Mouse (Mus musculus) midbrain, embryonic 15.5 days (tissue): ENCODE measurements around the gene Rtn4rl1. TPM values are rescaled to one million over a fixed set of nuclear protein-coding genes. Genes with fewer than 3 reads are reported as not detected.
A peak's percentile ranks its signal among the peaks of the same experiment; 100 is the strongest.

ENCODE experiments used
- ATAC-seq: fragments of 200-750 bp; cut with Nextera tagmentation; replicated peaks from 2 replicates; pipeline ENCODE4 v1.8.0; 2017; ENCODE audit warnings: moderate TSS enrichment
- H3K27ac ChIP-seq: fragments of 300-500 bp; sonication (generic); 2 replicates; pipeline ENCODE4 v1.5.1; 2015; ENCODE audit warnings: mild to moderate bottlenecking, inconsistent platforms
- H3K27me3 ChIP-seq: fragments of 300-500 bp; sonication (generic); replicated peaks from 2 replicates; pipeline ENCODE4 v1.6.1; 2015; ENCODE audit warnings: inconsistent platforms
- H3K36me3 ChIP-seq: fragments of 300-500 bp; sonication (generic); replicated peaks from 2 replicates; pipeline ENCODE4 v1.6.1; 2015; ENCODE audit warnings: inconsistent platforms
- H3K4me1 ChIP-seq: fragments of 300-500 bp; sonication (generic); 2 replicates; pipeline ENCODE4 v1.6.1; 2015; ENCODE audit warnings: inconsistent platforms
- H3K4me2 ChIP-seq: fragments of 300-500 bp; sonication (generic); 2 replicates; pipeline ENCODE4 v1.6.1; 2015; ENCODE audit warnings: inconsistent platforms, mild to moderate bottlenecking, moderate library complexity
- H3K4me3 ChIP-seq: fragments of 300-500 bp; sonication (generic); 2 replicates; pipeline ENCODE4 v1.5.1; 2015; ENCODE audit warnings: mild to moderate bottlenecking, inconsistent platforms
- H3K9ac ChIP-seq: fragments of 300-500 bp; sonication (generic); 2 replicates; pipeline ENCODE4 v1.6.1; 2015; ENCODE audit warnings: mild to moderate bottlenecking, inconsistent platforms
- H3K9me3 ChIP-seq: fragments of 300-500 bp; sonication (generic); 2 replicates; pipeline ENCODE4 v1.6.1; 2016; ENCODE audit warnings: inconsistent platforms
- WGBS: fragments of 180-500 bp; shearing (Covaris S2); methylation state at CpG from one replicate; pipeline ENCODE4 v1.1.7; 2015; ENCODE audit warnings: mixed read lengths; 5-methylcytosine and 5-hydroxymethylcytosine counted together
- polyA plus RNA-seq: library from polyadenylated mRNA; unstranded; fragments of >200 nt; fragmentation: Nextera tagmentation; extraction: Ambion mirVana; gene quantifications from 2 replicates; pipeline ENCODE4 v1.2.1, GENCODE M21; 2015

Rtn4rl1 gene
- polyA plus RNA-seq, 1 experiment from 2014 or later, result 15.7 TPM

GRCm38 (mm10) chr11:75166861-75167642 is 26.5 kb upstream of the Rtn4rl1 start:
- Histone ChIP-seq H3K27me3 (peaks cover 70% of the 10 kb centered on the region), H3K4me2 (peak overlapping the region; percentile 95), H3K4me1 (peaks cover 67% of the 10 kb centered on the region), H3K9me3 (no peaks in the 10 kb centered on the region), H3K36me3 (0 out of 2 replicates have a peak, but pooled peaks cover 2% of the 10 kb centered on the region), H3K27ac (no peak overlapping the region), H3K4me3 (peak overlapping the region; percentile 44), H3K9ac (no peak overlapping the region; the same call in 1 of the 2 replicates)
- ATAC-seq, result no peak
- WGBS, result 1% methylated on average over 68 of the region's 68 CpGs

DNA sequence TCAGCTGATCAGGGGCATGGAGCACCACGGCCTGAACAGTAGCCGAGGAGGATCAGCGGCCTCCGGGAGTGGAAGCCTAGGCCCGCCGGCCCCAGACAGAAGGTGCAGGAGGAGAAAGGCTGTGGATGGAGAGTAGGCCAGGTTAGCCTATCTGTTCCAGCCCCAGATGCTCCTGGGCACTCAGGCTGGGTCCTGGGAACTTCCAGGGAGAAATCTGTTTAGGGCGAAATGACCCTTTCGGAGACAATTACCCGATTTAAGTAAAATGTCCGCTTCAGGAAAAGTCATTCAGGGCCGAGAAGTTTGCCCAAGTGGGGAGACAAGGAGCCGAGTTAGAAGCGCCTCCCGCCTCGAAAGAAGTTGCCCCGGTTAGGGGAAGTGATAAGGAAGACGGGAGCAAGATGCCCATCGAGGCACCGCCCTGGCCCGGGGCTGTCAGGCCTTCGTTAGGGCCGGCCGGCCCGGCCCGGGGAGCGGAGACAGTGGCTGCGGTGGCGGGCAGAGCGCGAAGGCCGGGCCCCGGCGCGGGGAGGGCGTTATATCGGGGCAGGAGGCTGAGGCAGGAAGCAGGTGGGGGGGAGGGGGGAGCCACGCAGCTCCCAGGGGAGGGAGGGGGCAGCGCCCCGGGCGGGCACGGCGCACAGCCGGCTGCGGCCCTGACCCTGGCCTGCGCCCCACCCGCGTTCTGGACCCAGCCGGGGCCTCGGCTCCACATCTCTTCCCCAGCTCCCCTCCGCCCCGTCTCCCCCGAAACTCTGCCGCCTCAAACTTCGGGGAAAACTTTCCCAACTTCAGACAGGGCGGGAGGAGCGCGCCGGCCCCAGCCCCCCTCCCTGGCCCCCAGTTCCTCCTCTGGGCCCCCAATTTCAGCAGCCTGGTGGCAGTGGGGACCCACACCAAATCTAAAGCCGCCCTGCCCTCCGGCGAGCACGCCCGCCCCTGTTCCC is 25.7 kb upstream of the Rtn4rl1 start:
- H3K27ac ChIP-seq, result no peak overlapping the region
- H3K9ac ChIP-seq, result peak overlapping the region; percentile 46; the same call in 1 of the 2 replicates
- peak overlapping the region; percentile 95 for H3K4me2 ChIP-seq
- H3K4me3 ChIP-seq, result peak overlapping the region; percentile 44
- peaks cover 64% of the 10 kb centered on the region for H3K27me3 ChIP-seq
- whole genome bisulfite sequencing, result 4% methylated on average over 52 of the region's 63 CpGs
- ATAC-seq, result no peak
- H3K36me3 ChIP-seq, result 0 out of 2 replicates have a peak, but pooled peaks cover 2% of the 10 kb centered on the region
- H3K4me1 ChIP-seq, result peaks cover 75% of the 10 kb centered on the region
- no peaks in the 10 kb centered on the region for H3K9me3 ChIP-seq

- WGBS, result under 1% methylated on average over 74 of the region's 83 CpGs
- Histone ChIP-seq H3K27me3 (peaks cover 57% of the 10 kb centered on the region), H3K4me3 (peak overlapping the region; percentile 44), H3K4me2 (peak overlapping the region; percentile 95), H3K9me3 (no peaks in the 10 kb centered on the region), H3K9ac (peak overlapping the region; percentile 46), H3K4me1 (peaks cover 80% of the 10 kb centered on the region), H3K27ac (no peak overlapping the region), H3K36me3 (no peaks in the 10 kb centered on the region)
- no peak for ATAC-seq
Measured at GRCm38 (mm10) chr11:75168590-75169361, 24.8 kb upstream of the Rtn4rl1 start.

GRCm38 (mm10) chr11:75169405-75170080 is 24.0 kb upstream of the Rtn4rl1 start, which contains the start of gene Hic1:
Gene Hic1, minus strand, starts transcription at chr11:75169519.
- Histone ChIP-seq H3K4me3 (peak within 1 kb of the TSS; percentile 44), H3K4me2 (peak within 1 kb of the TSS; percentile 95), H3K9me3 (no peaks in the 10 kb centered on the region), H3K4me1 (peaks cover 86% of the 10 kb centered on the region), H3K9ac (peak within 1 kb of the TSS; percentile 46), H3K27me3 (peaks cover 49% of the 10 kb centered on the region), H3K27ac (peak within 1 kb of the TSS; percentile 27), H3K36me3 (no peaks in the 10 kb centered on the region)
- ATAC-seq, result peak; percentile 0; the same call in 1 of the 2 replicates
- WGBS, result 6% methylated on average over 23 of the region's 23 CpGs

GRCm38 (mm10) chr11:75170136-75170751 is 23.3 kb upstream of the Rtn4rl1 start:
- H3K9me3 ChIP-seq, result no peaks in the 10 kb centered on the region
- no peaks in the 10 kb centered on the region for H3K36me3 ChIP-seq
- peaks cover 85% of the 10 kb centered on the region for H3K4me1 ChIP-seq
- peak overlapping the region; percentile 95 for H3K4me2 ChIP-seq
- peaks cover 42% of the 10 kb centered on the region for H3K27me3 ChIP-seq
- H3K9ac ChIP-seq, result peak overlapping the region; percentile 28
- H3K27ac ChIP-seq, result peak overlapping the region; percentile 27
- peak overlapping the region; percentile 44 for H3K4me3 ChIP-seq
- WGBS, result under 1% methylated on average over 38 of the region's 38 CpGs
- peak; percentile 78 for ATAC-seq

DNA sequence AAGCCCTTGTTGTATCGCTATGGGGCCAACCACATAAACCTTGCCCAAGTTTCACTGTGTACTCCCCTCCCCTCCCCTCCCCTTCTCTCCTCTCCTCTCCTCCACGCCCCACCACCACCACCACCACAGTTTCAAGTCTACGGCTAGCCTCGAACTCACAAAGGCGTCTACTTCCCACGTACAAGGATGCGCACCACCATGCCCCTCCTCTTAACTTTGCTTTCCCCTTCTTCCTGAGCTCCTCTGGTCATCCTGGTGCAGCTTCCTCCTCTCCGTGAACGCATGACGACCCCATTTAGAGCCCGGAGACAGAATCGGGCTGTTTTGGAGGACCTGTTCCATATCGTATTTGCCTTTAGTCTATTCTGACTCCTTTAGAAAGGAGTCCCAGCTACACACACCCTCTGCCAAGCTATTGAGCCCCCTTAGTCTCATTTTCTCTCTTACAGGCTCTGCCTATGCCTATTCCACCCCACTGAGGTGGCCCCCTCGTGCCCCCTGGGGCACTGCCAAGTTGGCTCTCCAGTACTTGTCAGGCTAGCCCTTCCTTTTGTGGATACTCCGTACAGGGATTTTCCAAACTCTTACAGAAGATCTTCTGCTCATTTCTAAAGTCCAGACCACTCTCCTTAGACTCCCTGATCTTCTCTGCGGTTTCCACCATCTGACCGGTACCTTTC is 22.3 kb upstream of the Rtn4rl1 start:
- H3K4me1 ChIP-seq, result peaks cover 74% of the 10 kb centered on the region
- peak overlapping the region; percentile 83; the same call in 1 of the 2 replicates for H3K4me3 ChIP-seq
- peak overlapping the region; percentile 95 for H3K4me2 ChIP-seq
- H3K9ac ChIP-seq, result no peak overlapping the region
- no peaks in the 10 kb centered on the region for H3K9me3 ChIP-seq
- no peaks in the 10 kb centered on the region; the same call in 1 of the 2 replicates for H3K36me3 ChIP-seq
- no peak overlapping the region for H3K27ac ChIP-seq
- no peak for ATAC-seq
- H3K27me3 ChIP-seq, result peaks cover 31% of the 10 kb centered on the region
- WGBS, result 7% methylated on average over 17 of the region's 17 CpGs

DNA sequence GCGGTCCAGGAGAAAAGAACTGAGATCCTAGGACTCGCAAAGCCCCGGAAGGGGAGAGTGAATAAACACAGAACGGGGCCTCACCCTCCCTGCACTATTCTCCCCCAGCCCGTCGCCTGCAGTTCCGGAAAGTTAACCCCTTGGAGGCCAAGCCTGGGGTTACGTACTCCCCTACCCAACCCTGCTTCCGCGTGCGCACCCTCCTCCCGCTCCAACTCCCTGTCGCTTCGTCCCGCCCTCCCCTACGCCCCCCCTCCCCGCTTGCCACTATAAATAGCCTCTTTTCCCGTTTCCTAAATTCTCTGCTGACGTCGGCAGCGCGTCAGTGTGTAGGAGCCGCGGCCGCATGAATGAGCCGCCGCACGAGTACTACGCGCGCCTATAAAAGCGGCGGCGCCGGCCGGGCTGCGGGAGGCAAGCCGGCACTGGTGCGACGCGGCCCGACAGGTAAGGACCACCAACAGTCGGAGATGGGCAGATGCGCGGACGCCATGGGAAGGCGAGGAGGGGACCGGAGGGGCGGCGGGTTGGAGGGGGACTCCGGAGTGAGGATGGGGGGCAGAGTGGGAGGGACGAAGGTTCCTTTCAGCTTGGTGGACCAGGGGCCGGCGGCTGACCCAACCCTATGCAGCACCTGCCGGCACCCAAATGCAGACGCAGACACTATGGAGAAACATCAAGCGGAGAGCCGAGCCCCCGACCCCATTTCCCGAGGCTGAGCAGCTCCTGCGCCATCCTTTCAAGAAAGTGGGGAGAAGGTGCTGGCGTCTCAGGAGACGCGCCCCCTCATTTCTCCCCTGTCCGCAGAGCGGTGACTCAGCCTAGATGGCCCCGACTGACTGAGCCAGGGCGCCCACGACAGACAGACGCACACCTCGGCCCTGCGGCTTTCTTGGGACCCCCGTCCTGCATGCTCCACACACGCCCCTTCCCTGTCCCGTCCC is 21.2 kb upstream of the Rtn4rl1 start:
- Histone ChIP-seq H3K9me3 (no peaks in the 10 kb centered on the region), H3K36me3 (no peaks in the 10 kb centered on the region; the same call in 1 of the 2 replicates), H3K27me3 (peaks cover 21% of the 10 kb centered on the region), H3K4me1 (peaks cover 64% of the 10 kb centered on the region), H3K27ac (peak overlapping the region; percentile 85; the same call in 1 of the 2 replicates), H3K4me3 (peak overlapping the region; percentile 83), H3K9ac (peak overlapping the region; percentile 65), H3K4me2 (peak overlapping the region; percentile 88)
- under 1% methylated on average over 74 of the region's 75 CpGs for WGBS
- peak; percentile 1; the same call in 1 of the 2 replicates for ATAC-seq

DNA sequence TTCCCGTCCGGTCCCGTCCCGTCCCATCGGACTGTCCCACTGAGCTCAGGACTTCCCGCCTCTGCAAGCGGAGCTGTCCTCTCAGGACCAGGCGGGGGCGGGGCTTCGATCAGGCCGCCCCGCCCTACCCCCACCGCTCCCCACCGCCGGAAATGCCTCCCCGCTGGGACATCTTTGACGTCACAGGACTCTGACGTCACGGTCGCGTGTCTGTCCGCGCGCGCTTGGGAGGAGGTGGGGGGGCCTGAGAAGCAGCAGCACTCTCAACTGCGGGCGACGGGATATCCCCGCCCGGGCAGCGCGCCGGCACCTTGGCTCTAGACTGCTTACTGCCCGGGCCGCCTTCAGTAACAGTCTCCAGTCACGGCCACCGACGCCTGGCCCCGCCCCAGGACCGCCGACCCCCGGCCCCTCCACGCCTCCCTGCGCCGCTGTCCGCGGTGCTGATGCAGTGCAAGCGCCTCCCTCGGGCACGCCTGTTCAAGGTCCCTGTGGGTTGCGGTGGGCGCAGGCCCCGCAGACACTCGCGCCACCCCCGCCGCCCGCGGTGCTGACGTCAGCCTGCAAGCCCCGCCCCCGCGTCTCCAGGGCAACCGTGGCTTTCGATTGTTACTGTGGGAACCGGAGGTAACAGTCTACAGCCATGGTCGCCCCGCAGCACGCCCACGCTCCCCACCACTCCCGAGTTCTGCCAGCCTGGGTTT is 20.3 kb upstream of the Rtn4rl1 start:
- Histone ChIP-seq H3K4me2 (peak overlapping the region; percentile 88), H3K4me3 (peak overlapping the region; percentile 83), H3K4me1 (peaks cover 64% of the 10 kb centered on the region), H3K9me3 (no peaks in the 10 kb centered on the region), H3K27ac (peak overlapping the region; percentile 85), H3K36me3 (no peaks in the 10 kb centered on the region; the same call in 1 of the 2 replicates), H3K27me3 (peaks cover 13% of the 10 kb centered on the region), H3K9ac (peak overlapping the region; percentile 65)
- peak; percentile 58 for ATAC-seq
- under 1% methylated on average over 70 of the region's 71 CpGs for WGBS

DNA sequence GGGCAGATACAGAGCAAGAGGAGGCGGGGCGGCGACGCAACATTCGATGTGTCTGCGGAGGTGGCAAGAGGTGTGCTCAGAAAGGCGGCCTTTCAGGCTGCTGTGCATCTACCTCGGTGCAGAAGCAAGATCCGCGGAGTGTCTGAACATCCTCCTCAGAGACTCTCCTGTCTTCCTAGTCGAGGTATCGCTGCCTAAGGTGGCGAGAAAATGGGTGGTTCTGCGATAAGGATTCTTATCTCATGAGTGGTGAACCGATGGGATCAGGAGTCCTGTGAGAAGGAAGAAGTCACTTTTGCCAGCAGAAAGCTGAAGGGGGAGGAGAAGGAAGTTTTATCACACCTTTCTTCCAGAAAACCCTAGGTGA is 19.8 kb upstream of the Rtn4rl1 start:
- no peaks in the 10 kb centered on the region for H3K9me3 ChIP-seq
- peak overlapping the region; percentile 85 for H3K27ac ChIP-seq
- H3K4me2 ChIP-seq, result peak overlapping the region; percentile 88
- H3K36me3 ChIP-seq, result no peaks in the 10 kb centered on the region; the same call in 1 of the 2 replicates
- peak overlapping the region; percentile 83 for H3K4me3 ChIP-seq
- peaks cover 7% of the 10 kb centered on the region for H3K27me3 ChIP-seq
- no peak for ATAC-seq
- 2% methylated on average over 15 of the region's 15 CpGs for WGBS
- peaks cover 59% of the 10 kb centered on the region for H3K4me1 ChIP-seq
- peak overlapping the region; percentile 65 for H3K9ac ChIP-seq
